11 mouse cellular contexts compared by ENCODE assay signal in the genomic region with DNA sequence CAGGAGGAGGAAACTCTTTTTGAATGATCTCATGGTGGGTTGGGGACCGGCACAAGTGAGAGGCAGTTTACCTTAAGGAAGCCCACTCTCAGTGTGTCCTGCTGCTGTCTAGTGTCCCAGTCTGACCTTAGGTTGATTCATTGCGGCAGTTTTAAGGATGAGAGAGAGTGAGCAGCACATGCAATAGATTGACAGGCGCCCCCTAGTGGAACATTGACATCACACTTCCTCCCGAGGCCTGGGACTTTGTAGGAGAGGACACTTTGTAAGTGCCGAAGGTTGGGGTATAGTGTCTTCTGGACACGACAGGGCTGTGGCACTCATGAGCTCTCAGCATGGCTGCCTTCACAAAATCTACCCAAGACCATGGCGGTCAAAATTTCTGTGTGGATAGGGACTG.
DNase-seq lines count a peak whose midpoint lies in the region; ATAC-seq and TF ChIP-seq lines count a peak whose summit lies in the region.
"Had no signal": no experiment of that assay in that cellular context is flagged by ENCODE, and none has a peak within 500 bp of the region (broad histone marks: within the 10 kb centered on the region; RNA-seq: fewer than 3 reads in every experiment).

No protein-coding gene starts in this region.

- H3K4me3 ChIP-seq in forebrain, embryonic 11.5 days (ENCODE audit: low read depth, low read length), result no peak overlapping the region
- H3K4me3 ChIP-seq in forebrain, embryonic 16.5 days (replicated peaks; ENCODE audit: low read length), result no peak overlapping the region
- no peak overlapping the region for H3K4me3 ChIP-seq in liver, postnatal 0 days (ENCODE audit: low read depth, low read length)
- H3K4me3 ChIP-seq in liver, embryonic 11.5 days (ENCODE audit: low read depth, low read length), result no peak overlapping the region
- H3K4me3 ChIP-seq in bone marrow, adult 2 months (replicated peaks; ENCODE audit: control insufficient read depth, low read depth, low read length), result no peak overlapping the region
- H3K4me3 ChIP-seq: forebrain, embryonic 10.5 days; neural tube, embryonic 13.5 days had no signal

- H3K9ac ChIP-seq in forebrain, embryonic 11.5 days (ENCODE audit: low read length), result no peak overlapping the region
- no peak overlapping the region for H3K9ac ChIP-seq in forebrain, embryonic 16.5 days (replicated peaks; ENCODE audit: low read depth, low read length)
- no peak overlapping the region for H3K9ac ChIP-seq in liver, postnatal 0 days (replicated peaks)
- no peak overlapping the region for H3K9ac ChIP-seq in liver, embryonic 11.5 days (ENCODE audit: low read depth, low read length)
- H3K9ac ChIP-seq: neural tube, embryonic 13.5 days had no signal

- TF ChIP-seq EP300 in liver, postnatal 0 days (IDR thresholded peaks at IDR 0.05; ENCODE audit: low read depth), result no peak

- intact Hi-C loops in heart, postnatal 10 days (cut with DNase I), result no loop called here

- H3K27me3 ChIP-seq in forebrain, embryonic 11.5 days (ENCODE audit: control insufficient read depth, insufficient read depth, low read length), result no peaks in the 10 kb centered on the region
- H3K27me3 ChIP-seq in forebrain, embryonic 16.5 days (replicated peaks; ENCODE audit: control insufficient read depth, insufficient read depth, low read length), result no peaks in the 10 kb centered on the region
- H3K27me3 ChIP-seq in liver, postnatal 0 days (ENCODE audit: insufficient read depth, low read length), result no peaks in the 10 kb centered on the region
- H3K27me3 ChIP-seq in liver, embryonic 11.5 days (replicated peaks; ENCODE audit: control insufficient read depth, insufficient read depth, low read length), result no peaks in the 10 kb centered on the region

- no peak overlapping the region for H3K4me2 ChIP-seq in forebrain, embryonic 11.5 days (ENCODE audit: low read depth, low read length, severe bottlenecking)
- H3K4me2 ChIP-seq in forebrain, embryonic 16.5 days (ENCODE audit: low read length), result no peak overlapping the region
- no peak overlapping the region for H3K4me2 ChIP-seq in liver, postnatal 0 days (ENCODE audit: low read depth, low read length)
- H3K4me2 ChIP-seq in liver, embryonic 11.5 days, result no peak overlapping the region
- H3K4me2 ChIP-seq: neural tube, embryonic 13.5 days had no signal

- no peak for TF ChIP-seq POLR2A in bone marrow, adult 2 months (IDR thresholded peaks at IDR 0.05; ENCODE audit: borderline replicate concordance, control insufficient read depth, low read depth, low read length)

- no peaks in the 10 kb centered on the region for H3K9me3 ChIP-seq in forebrain, embryonic 11.5 days (ENCODE audit: control insufficient read depth, low read length)
- no peaks in the 10 kb centered on the region for H3K9me3 ChIP-seq in forebrain, embryonic 16.5 days (ENCODE audit: control insufficient read depth, low read length)
- H3K9me3 ChIP-seq in liver, postnatal 0 days (ENCODE audit: low read length), result no peaks in the 10 kb centered on the region
- no peaks in the 10 kb centered on the region; the same call in 1 of the 2 replicates for H3K9me3 ChIP-seq in liver, embryonic 11.5 days (ENCODE audit: control insufficient read depth, low read length)
- H3K9me3 ChIP-seq: forebrain, embryonic 10.5 days; neural tube, embryonic 13.5 days had no signal

- H3K27ac ChIP-seq in forebrain, embryonic 11.5 days (ENCODE audit: low read depth, low read length), result no peak overlapping the region
- no peak overlapping the region for H3K27ac ChIP-seq in forebrain, embryonic 16.5 days (ENCODE audit: low read length)
- H3K27ac ChIP-seq in liver, postnatal 0 days (ENCODE audit: low read depth), result no peak overlapping the region
- no peak overlapping the region for H3K27ac ChIP-seq in liver, embryonic 11.5 days (ENCODE audit: low read depth, low read length)
- H3K27ac ChIP-seq in bone marrow, adult 2 months (ENCODE audit: control insufficient read depth, insufficient read depth, low read depth, low read length, poor library complexity), result no peak overlapping the region
- H3K27ac ChIP-seq: forebrain, embryonic 10.5 days; neural tube, embryonic 13.5 days had no signal

- no peak for ATAC-seq in forebrain, embryonic 11.5 days (replicated peaks; ENCODE audit: low FRiP score)
- ATAC-seq in forebrain, embryonic 16.5 days, result no peak
- ATAC-seq in liver, postnatal 0 days, result no peak
- no peak for ATAC-seq in liver, embryonic 11.5 days (replicated peaks; ENCODE audit: low FRiP score)
- ATAC-seq in megakaryocyte-erythroid progenitor cell, adult 5-6 weeks (replicated peaks; ENCODE audit: low FRiP score, low TSS enrichment, poor library complexity, severe bottlenecking), result no peak

- peak; percentile 50 for DNase-seq in forebrain, embryonic 11.5 days (ENCODE audit: low spot score)
- DNase-seq in liver, postnatal 0 days, result no peak
- no peak for DNase-seq in liver, embryonic 11.5 days (ENCODE audit: low spot score)
- DNase-seq in testis, postnatal 10 days (ENCODE audit: low spot score), result peak; percentile 54
- no peak for DNase-seq in heart, postnatal 10 days
- DNase-seq: heart, postnatal 36 days had no signal

- peak; percentile 41 for TF ChIP-seq CTCF in liver, postnatal 0 days (IDR thresholded peaks at IDR 0.05; ENCODE audit: low read depth)
- peak; percentile 29; the same call in 1 of the 2 replicates for TF ChIP-seq CTCF in bone marrow, adult 2 months (IDR thresholded peaks at IDR 0.05; ENCODE audit: control insufficient read depth, insufficient read depth, low read length)

- WGBS in forebrain, embryonic 11.5 days, result 63% methylated on average over 7 of the region's 7 CpGs
- WGBS in forebrain, embryonic 16.5 days, result 60% methylated on average over 7 of the region's 7 CpGs
- WGBS in liver, postnatal 0 days (ENCODE audit: insufficient replicate concordance), result 62% methylated on average over 7 of the region's 7 CpGs
- WGBS in liver, embryonic 11.5 days, result 64% methylated on average over 7 of the region's 7 CpGs
- 63% methylated on average over 7 of the region's 7 CpGs for WGBS in bone marrow, adult 2 months

- H3K4me1 ChIP-seq in forebrain, embryonic 11.5 days (replicated peaks; ENCODE audit: control insufficient read depth, insufficient read depth, low read length), result no peaks in the 10 kb centered on the region
- no peaks in the 10 kb centered on the region; the same call in 1 of the 2 replicates for H3K4me1 ChIP-seq in forebrain, embryonic 16.5 days (replicated peaks; ENCODE audit: control insufficient read depth, insufficient read depth, low read length)
- H3K4me1 ChIP-seq in liver, postnatal 0 days (ENCODE audit: insufficient read depth), result no peaks in the 10 kb centered on the region
- no peaks in the 10 kb centered on the region for H3K4me1 ChIP-seq in liver, embryonic 11.5 days (replicated peaks; ENCODE audit: control insufficient read depth, insufficient read depth, low read length)
- H3K4me1 ChIP-seq in bone marrow, adult 2 months (ENCODE audit: control insufficient read depth, insufficient read depth, low read length), result no peaks in the 10 kb centered on the region
- H3K4me1 ChIP-seq: forebrain, embryonic 10.5 days had no signal

- no peaks in the 10 kb centered on the region for H3K36me3 ChIP-seq in forebrain, embryonic 11.5 days (ENCODE audit: control insufficient read depth, insufficient read depth, low read length)
- H3K36me3 ChIP-seq in forebrain, embryonic 16.5 days (ENCODE audit: control insufficient read depth, insufficient read depth), result no peaks in the 10 kb centered on the region
- no peaks in the 10 kb centered on the region for H3K36me3 ChIP-seq in liver, postnatal 0 days (replicated peaks; ENCODE audit: insufficient read depth, low read length)
- no peaks in the 10 kb centered on the region for H3K36me3 ChIP-seq in liver, embryonic 11.5 days (ENCODE audit: control insufficient read depth, insufficient read depth, low read length)
- H3K36me3 ChIP-seq: forebrain, embryonic 10.5 days; neural tube, embryonic 13.5 days had no signal

Comparison
In these comparisons a context has a peak if more than half of its experiments do, and no peak if none do; other contexts are left out.
1. DNase-seq: peak in forebrain, embryonic 11.5 days (single experiment) and testis, postnatal 10 days (single experiment); none in liver, postnatal 0 days (single experiment), liver, embryonic 11.5 days (single experiment) and heart, postnatal 10 days (0 of 2).